Mouse (Mus musculus) hematopoietic multipotent progenitor cell, adult 10-12 weeks (in vitro differentiated cells): ENCODE data around the gene Upk1a. TPM values are rescaled to one million over a fixed set of nuclear protein-coding genes. Genes with fewer than 3 reads are reported as not detected.

ENCODE experiments used
- polyA plus RNA-seq: library from polyadenylated mRNA; stranded (reverse); fragments of >175 nt; gene quantifications from 2 replicates; pipeline ENCODE4 v1.2.3, GENCODE M21; 2012; ENCODE audit warnings: low replicate concordance

Gene Upk1a
- 0.25 and 0.83 TPM in 2 replicates for polyA plus RNA-seq

DNA sequence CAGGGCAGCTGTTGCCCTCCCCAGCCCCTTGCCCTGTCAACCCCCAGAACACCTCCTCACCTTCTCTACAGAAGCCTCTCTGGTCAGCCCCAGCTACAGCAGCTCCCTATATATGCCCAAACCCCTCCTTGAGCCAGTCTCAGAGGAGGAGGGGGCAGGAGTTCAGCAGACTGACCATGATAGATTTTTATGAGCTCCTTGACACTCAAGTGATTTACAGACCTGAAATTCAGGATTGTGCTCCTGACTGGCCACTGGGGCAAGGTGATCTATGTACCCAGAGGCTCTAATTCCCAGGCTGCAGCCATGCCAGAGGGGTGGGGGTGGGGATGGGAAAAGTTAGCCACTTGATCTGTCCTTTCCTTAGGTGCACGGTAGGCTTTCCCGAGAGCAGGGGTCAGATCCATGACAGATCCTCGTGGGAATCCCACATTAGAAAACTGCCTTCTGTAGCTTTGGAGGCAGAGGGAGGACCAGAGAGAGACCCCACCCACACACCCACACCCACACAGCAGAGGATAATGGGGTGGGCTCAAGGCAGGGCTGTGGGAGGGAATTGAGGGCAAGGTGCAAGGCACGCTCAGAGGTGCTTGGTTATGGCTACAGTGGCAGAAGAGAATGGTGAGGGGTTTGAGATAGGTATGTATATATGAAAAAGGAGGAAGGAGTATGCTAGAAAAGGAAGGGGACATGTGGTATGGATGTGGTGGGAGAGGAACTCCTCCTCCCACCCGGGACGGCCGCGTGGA is at the start of gene Upk1a:
Gene Upk1a (minus strand): TSS at position 194 of the 749 bp plus-strand sequence.

DNA sequence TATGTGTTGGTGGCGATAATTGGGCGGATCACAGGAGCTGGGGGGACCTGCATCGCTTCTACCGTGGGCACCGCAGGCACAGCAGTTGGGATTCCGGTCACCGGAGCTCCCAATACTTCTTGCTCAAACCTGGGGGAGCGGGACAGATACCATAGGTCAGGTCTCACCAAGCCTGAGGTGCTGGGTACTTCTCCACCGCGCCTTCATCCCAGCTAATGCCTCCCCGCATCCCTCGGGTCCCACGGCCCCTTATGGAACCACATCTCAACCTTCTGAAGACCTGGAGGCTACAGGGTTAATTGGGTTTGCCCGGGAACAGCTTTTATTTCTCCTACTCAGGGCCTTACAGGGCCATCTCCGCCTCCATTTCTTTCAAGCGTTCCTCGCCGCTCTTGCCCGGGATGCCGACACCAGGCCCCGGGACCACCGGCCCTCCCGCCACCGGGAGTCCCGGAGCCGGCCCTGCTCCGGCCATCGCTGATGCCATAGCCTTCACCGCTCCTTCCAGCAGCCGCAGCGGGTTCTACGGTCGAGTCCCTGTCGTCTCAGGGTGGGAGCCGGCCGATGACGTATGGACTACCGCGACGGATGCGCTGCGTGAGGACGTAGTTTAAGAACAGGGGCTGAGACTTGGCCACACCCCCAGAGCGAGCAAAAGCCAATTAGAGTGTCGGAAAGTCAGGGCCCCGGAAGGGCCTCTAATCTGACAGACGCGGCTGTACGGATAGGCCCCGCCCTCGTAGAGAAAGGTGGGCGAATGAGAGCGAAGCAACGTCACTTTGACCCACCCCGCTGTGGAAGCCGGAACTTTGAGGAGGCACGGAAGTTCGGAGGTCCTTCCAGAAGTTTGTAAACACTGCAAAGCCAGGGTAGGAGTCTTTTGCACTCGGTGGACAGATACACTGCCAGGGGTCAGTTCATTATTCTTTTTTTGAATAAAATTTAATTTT is 37.2 kb upstream of the Upk1a start, which contains the start of gene Rbm42:
Gene Rbm42 (minus strand): TSS at position 727 of the 950 bp plus-strand sequence.

DNA sequence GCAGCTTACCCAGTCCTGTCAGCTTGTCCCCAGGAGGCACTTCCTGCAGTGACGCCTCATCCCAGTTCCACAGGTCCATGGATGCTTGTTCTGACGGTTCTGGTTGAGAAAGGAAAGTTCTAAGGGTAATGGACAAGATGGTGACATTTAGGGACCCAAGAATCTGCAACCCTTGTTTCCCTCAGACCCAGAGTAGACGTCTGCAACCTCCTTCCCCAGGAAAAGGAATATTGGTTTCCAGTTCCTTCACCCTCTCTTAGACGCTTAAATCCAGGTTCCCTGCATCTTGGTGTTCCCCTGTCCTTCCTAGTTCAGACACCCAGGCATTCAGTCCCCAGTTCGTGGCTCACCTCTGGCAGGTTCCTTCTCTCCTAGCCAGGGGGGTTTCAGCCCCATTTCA is 23.1 kb upstream of the Upk1a start, which contains the start of gene Etv2:
Gene Etv2 (minus strand): TSS at position 101 of the 400 bp plus-strand sequence.

DNA sequence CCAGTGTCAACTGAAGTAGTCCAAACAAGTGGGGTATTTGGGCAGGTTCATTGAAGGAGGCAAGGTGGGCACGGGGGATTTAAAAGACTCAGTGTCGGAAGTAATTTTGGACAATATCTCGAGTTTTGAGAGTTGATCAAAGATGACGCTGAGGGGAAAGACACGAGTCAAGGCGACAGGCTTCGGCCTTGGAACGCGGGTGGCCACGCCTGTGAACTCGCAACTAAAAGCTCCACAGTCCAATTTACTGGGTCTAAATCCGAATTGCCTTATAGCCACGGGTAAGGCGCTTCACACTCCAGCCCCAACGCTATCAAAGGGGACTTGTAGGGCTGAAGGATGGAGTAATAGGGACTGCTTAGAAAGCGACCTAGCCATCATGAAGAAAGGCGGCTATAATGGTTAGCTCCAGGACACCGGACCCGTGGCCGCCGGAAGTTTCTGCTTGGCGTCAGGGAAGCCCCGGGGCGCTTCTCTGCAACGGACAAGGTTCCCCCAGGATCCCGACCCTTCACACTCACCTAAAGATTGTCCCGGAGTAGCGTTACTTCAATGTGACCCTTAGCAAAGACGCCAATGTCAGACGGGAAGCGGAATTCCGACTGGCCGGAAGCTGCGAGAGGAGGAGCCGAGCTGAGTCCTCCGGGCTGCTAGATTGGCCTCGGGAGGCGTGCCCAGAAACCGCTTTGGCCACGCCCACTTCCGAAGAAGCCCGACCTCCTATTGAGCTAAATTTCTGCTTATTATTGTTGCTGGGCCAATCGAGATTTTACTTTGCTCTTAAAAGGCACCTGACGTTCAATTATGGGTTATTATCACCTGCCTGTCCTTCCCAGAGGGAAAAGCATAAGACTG is 13.1 kb upstream of the Upk1a start, which contains the start of gene Cox6b1:
Gene Cox6b1 (minus strand): TSS at position 622 of the 855 bp plus-strand sequence.

DNA sequence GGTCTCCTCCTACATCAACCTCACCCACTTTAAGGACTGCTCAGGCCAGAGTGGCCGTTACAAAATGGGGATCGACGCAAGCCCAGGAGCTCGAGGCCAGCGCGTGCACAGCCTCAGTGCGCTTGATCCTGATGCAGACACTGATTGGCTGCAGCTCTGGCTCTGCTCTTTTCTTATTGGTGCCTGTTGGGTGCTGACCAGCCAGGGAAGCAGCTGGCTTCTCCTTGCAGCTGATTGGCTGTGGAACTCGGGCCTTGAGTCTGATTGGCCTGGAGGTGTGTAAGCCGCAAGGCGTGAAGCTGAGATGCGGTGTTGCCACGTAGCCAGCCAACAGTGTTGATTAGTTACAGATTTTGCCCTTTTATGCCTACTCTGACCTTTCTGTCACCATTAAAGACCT is 13.9 kb downstream of the Upk1a start, which contains the start of gene Zbtb32:
Gene Zbtb32 (minus strand): TSS at position 124 of the 400 bp plus-strand sequence.

DNA sequence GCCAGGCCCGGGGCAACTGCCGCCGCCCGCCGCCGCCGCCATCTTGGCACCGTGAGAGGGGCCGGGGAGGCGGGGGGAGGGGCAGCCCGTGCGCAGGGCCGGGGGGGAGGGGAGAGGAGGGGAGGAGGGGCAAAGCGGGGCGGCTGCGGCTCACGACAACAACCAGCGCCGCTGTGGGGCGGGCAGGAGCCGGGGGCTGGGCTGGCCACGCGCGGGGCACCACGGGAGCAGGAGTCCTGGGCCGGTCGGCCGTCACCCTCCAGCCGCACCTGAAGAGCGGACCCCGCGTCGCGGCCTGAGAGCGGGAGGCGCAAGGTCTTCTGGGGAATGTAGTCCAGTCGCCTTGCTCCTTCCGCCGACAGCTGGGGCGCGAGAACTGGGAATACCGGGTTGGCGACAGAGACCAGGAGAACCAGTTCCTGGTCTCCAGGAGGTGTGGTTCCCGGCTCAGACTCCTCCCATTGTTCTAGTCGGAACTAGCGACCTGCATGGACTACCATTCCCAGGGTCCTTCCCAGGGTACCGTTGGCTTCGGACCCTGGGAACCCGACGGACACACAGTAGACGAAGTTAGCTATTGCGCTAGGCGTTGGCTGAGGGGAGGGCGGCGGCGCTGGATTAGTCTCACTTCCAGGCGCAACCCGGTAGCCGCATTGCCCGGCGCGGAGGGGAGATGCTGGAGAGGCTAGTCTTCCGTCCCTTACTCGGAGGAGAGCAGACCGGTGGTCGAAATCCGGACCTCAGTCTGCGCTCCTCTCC is 23.8 kb downstream of the Upk1a start, which contains the start of gene Kmt2b:
Gene Kmt2b (minus strand): TSS at position 51 of the 759 bp plus-strand sequence.

DNA sequence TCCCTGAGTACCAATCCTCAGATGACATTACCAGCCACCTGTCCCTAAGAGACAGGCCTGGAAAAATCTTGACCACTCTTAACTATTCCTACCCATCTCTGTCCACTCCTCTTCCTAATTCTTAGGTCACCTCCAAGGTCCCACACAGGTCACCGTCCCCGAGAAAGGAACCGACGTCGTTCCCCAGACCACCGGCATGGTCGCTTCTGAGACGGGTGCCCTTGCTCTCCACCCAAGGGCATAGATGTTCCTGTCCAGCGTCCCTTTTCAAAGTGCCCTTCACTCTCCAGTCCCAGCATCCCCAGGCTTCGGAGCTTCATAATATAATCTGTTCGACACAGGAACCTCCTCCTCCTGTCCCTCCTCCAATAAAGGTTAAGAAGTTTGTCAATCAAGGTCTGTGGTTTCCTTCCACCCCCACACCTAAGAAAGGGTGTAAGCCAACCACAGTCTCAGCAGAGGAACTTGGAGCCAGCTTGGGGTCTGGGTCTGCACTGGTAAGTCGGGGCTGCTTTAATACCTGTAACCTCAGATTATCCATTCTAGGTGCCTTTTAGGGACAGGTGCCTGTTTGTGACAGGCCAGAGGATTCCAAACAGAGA is 47.6 kb downstream of the Upk1a start, which contains the start of gene Igflr1:
Gene Igflr1 (plus strand): TSS at position 458 of the 602 bp plus-strand sequence.

DNA sequence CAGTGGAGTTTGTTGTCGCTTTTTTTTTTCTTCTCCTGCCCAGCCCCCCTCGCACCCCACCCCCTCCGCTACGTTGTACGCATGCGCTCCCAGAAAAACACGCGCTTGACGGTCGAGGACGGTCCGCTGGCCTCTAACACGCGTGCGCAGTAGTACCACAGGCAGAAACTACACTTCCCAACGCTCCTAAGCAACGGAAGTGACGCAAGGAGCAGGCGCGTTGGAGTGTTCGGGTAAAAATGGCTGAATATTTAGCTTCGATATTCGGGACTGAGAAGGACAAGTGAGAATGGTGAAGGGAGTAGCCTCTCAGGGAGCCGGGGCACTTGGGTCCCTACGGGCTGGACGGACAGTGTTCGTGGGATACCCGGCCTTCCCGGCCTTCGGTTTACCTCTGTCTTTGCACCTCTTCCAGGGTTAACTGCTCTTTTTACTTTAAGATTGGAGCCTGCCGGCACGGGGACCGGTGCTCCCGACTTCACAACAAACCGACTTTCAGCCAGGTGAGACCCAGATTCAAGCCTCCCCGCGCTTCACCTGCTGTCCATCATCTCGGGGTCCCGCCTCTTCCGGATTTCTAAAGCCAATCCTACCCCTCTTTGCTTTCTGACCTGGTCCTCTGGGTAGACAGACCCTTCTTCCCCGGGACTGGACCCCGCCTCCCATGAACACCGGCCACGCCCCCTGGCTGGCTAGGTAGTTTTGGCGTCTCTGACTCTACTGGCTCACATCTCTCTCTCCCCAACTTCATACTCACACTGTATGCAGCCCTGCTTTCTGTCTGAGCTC is 49.3 kb downstream of the Upk1a start, which contains the start of the genes U2af1l4, Gm49396 and Psenen:
Gene U2af1l4 (plus strand): TSS at position 185 of the 789 bp plus-strand sequence.
Gene Gm49396 (plus strand): TSS at position 228 of the 789 bp plus-strand sequence.
Gene Psenen (minus strand): TSS at position 511 of the 789 bp plus-strand sequence.

DNA sequence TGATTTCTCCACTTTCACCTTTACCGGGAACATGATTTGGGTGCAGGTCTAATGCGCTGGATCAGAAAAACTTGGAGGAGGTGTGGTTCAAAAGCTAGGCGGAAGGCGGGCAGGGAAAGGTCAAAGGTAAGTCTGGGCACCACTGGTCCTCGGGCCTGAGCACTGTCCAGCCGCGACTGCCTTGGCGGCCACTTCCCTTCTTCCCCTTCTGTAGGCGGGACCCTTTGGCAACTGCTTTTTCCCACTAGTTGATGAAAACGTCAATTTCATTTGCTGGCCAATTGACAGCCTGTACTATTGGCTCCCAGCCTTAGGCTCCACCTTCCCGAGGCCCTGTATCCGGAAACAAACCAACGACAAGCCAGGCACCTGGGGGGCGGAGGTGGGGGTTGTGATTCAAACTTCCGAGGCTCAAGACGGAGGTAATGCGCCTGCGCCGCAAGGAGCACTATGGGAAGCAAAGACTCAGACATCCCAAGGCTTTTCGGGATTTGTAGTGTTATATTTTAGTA is 53.1 kb downstream of the Upk1a start, which contains the start of gene Lin37:
Gene Lin37 (minus strand): TSS at position 396 of the 512 bp plus-strand sequence.

Other genes with a start within 250 kb of the Upk1a start
- 103 and 543 TPM in 2 replicates for gene Tyrobp, start 199.1 kb downstream of the Upk1a start, polyA plus RNA-seq
- gene Hcst, start 193.0 kb downstream of the Upk1a start, polyA plus RNA-seq: 15.4 and 73.3 TPM in 2 replicates
- gene Nfkbid, start 191.1 kb downstream of the Upk1a start, polyA plus RNA-seq: 57.5 and 91.8 TPM in 2 replicates
- 2.4 and 4.5 TPM in 2 replicates for gene Aplp1, start 167.3 kb downstream of the Upk1a start, polyA plus RNA-seq
- 0.18 TPM in 1 of 2 replicates, not detected in the other for gene Kirrel2, start 155.2 kb downstream of the Upk1a start, polyA plus RNA-seq
- gene Nphs1, start 154.5 kb downstream of the Upk1a start, polyA plus RNA-seq: not detected in 2 replicates
- not detected in 2 replicates for gene Prodh2, start 119.2 kb downstream of the Upk1a start, polyA plus RNA-seq
- 24.7 and 45.7 TPM in 2 replicates for gene Arhgap33, start 77.8 kb downstream of the Upk1a start, polyA plus RNA-seq
- 6.3 and 7.9 TPM in 2 replicates for gene Hspb6, start 60.7 kb downstream of the Upk1a start, polyA plus RNA-seq
- gene Proser3, start 60.5 kb downstream of the Upk1a start, polyA plus RNA-seq: 15.7 and 16.7 TPM in 2 replicates
- 80.4 and 94.2 TPM in 2 replicates for gene Lin37, start 53.0 kb downstream of the Upk1a start, polyA plus RNA-seq
- gene U2af1l4, start 49.5 kb downstream of the Upk1a start, polyA plus RNA-seq: 29.9 and 73.5 TPM in 2 replicates
- 4.2 and 4.6 TPM in 2 replicates for gene Gm49396, start 49.5 kb downstream of the Upk1a start, polyA plus RNA-seq
- 47.7 and 71.1 TPM in 2 replicates for gene Psenen, start 49.2 kb downstream of the Upk1a start, polyA plus RNA-seq
- 14.3 and 26.5 TPM in 2 replicates for gene Igflr1, start 47.4 kb downstream of the Upk1a start, polyA plus RNA-seq
- 105 and 177 TPM in 2 replicates for gene Kmt2b, start 24.1 kb downstream of the Upk1a start, polyA plus RNA-seq
- 30.3 and 64.8 TPM in 2 replicates for gene Zbtb32, start 13.9 kb downstream of the Upk1a start, polyA plus RNA-seq
- 31.5 and 104 TPM in 2 replicates for gene Cox6b1, start 13.3 kb upstream of the Upk1a start, polyA plus RNA-seq
- not detected in 2 replicates for gene Etv2, start 23.0 kb upstream of the Upk1a start, polyA plus RNA-seq
- 174 and 373 TPM in 2 replicates for gene Rbm42, start 37.5 kb upstream of the Upk1a start, polyA plus RNA-seq
- 4.2 and 16.9 TPM in 2 replicates for gene Haus5, start 52.1 kb upstream of the Upk1a start, polyA plus RNA-seq
- not detected in 2 replicates for gene Pmis2, start 58.8 kb upstream of the Upk1a start, polyA plus RNA-seq
- not detected in 2 replicates for gene 2200002J24Rik, start 86.1 kb upstream of the Upk1a start, polyA plus RNA-seq
- gene Atp4a, start 99.4 kb upstream of the Upk1a start, polyA plus RNA-seq: 0.21 and 0.42 TPM in 2 replicates
- gene Tmem147, start 116.7 kb upstream of the Upk1a start, polyA plus RNA-seq: 45.8 and 81.6 TPM in 2 replicates
- 0.08 TPM in 1 of 2 replicates, not detected in the other for gene Gapdhs, start 130.8 kb upstream of the Upk1a start, polyA plus RNA-seq
- 0.57 and 0.62 TPM in 2 replicates for gene Sbsn, start 138.6 kb upstream of the Upk1a start, polyA plus RNA-seq
- gene Dmkn, start 150.9 kb upstream of the Upk1a start, polyA plus RNA-seq: not detected in 2 replicates
- gene Krtdap, start 175.0 kb upstream of the Upk1a start, polyA plus RNA-seq: not detected in 2 replicates
- 14.6 and 29.3 TPM in 2 replicates for gene Ffar2, start 210.9 kb upstream of the Upk1a start, polyA plus RNA-seq
- 0.22 and 0.35 TPM in 2 replicates for gene Ffar3, start 243.3 kb upstream of the Upk1a start, polyA plus RNA-seq
- gene Ffar1, start 248.7 kb upstream of the Upk1a start, polyA plus RNA-seq: 15.4 and 23.8 TPM in 2 replicates